Mouse (Mus musculus) neutrophil, adult 65 days (primary cell): ENCODE results near the gene Gm15448. TPM values are rescaled to one million over a fixed set of nuclear protein-coding genes. Genes with fewer than 3 reads are reported as not detected.

Experiments used
- total RNA-seq: library from RNA; stranded (reverse); gene quantifications from 2 replicates; pipeline ENCODE4 v1.2.4, GENCODE M21; 2023

Gene Gm15448
- total RNA-seq = 84.0 and 90.4 TPM in 2 replicates

GRCm38 (mm10) chr7:3825599-3825998, at the start of gene Gm15448:
Gm15448 (minus strand) TSS chr7:3825687.

GRCm38 (mm10) chr7:3844951-3845350, 19.5 kb upstream of the Gm15448 start, which contains the start of gene Pira2:
Pira2 (minus strand) TSS chr7:3845051.

Other genes starting within 250 kb of the Gm15448 start
- gene Oscar, start 209.5 kb downstream of the Gm15448 start, total RNA-seq = not detected in 2 replicates
- gene Ndufa3, start 208.3 kb downstream of the Gm15448 start, total RNA-seq = 255 and 302 TPM in 2 replicates
- 19.2 and 24.4 TPM in 2 replicates for gene Tfpt, start 195.8 kb downstream of the Gm15448 start, total RNA-seq
- gene Prpf31, start 195.7 kb downstream of the Gm15448 start, total RNA-seq = 23.5 and 27.7 TPM in 2 replicates
- gene Cnot3, start 180.4 kb downstream of the Gm15448 start, total RNA-seq = 72.2 and 93.0 TPM in 2 replicates
- gene Leng1, start 159.8 kb downstream of the Gm15448 start, total RNA-seq = 5.6 and 6.7 TPM in 2 replicates
- gene Tmc4, start 148.1 kb downstream of the Gm15448 start, total RNA-seq = 18.1 and 19.3 TPM in 2 replicates
- 35.7 and 48.3 TPM in 2 replicates for gene Tsen34, start 132.8 kb downstream of the Gm15448 start, total RNA-seq
- 184 and 188 TPM in 2 replicates for gene Mboat7, start 132.2 kb downstream of the Gm15448 start, total RNA-seq
- 964 and 1,181 TPM in 2 replicates for gene Rps9, start 121.7 kb downstream of the Gm15448 start, total RNA-seq
- gene Pirb, start 105.3 kb downstream of the Gm15448 start, total RNA-seq = 306 and 318 TPM in 2 replicates
- 69.3 and 76.6 TPM in 2 replicates for gene Pira2, start 19.4 kb upstream of the Gm15448 start, total RNA-seq
- gene Gm14548, start 72.4 kb upstream of the Gm15448 start, total RNA-seq = 135 and 156 TPM in 2 replicates
- gene Lilra6, start 89.8 kb upstream of the Gm15448 start, total RNA-seq = 99.8 and 101 TPM in 2 replicates
- 12.9 and 20.1 TPM in 2 replicates for gene Lair1, start 237.5 kb upstream of the Gm15448 start, total RNA-seq